Mouse (Mus musculus) lung, embryonic 15.5 days (tissue): ENCODE data around the gene Rtf1. TPM values are rescaled to one million over a fixed set of nuclear protein-coding genes. Genes with fewer than 3 reads are reported as not detected.
"Not testable (repeated sequence)": the region's sequence is repeated elsewhere in the genome, so short reads cannot be mapped to it uniquely, and the experiment has no call there.

Experiments
- ATAC-seq: fragments of 200-750 bp; cut with Nextera tagmentation; 2 replicates; pipeline ENCODE4 v1.8.0; 2017; ENCODE audit warnings: moderate number of reproducible peaks, borderline replicate concordance; ENCODE audit not compliant: low FRiP score, low TSS enrichment; ENCODE audit errors: extremely low read depth
- H3K27ac ChIP-seq: fragments of 300-500 bp; sonication (generic); 2 replicates; pipeline ENCODE4 v1.5.1; 2015; ENCODE audit warnings: moderate library complexity, mild to moderate bottlenecking, inconsistent platforms
- H3K27me3 ChIP-seq: fragments of 300-500 bp; sonication (generic); 2 replicates; pipeline ENCODE4 v1.6.1; 2015; ENCODE audit warnings: inconsistent platforms
- H3K36me3 ChIP-seq: fragments of 300-500 bp; sonication (generic); 2 replicates; pipeline ENCODE4 v1.6.1; 2015; ENCODE audit warnings: inconsistent platforms
- H3K4me1 ChIP-seq: fragments of 300-500 bp; sonication (generic); 2 replicates; pipeline ENCODE4 v1.6.1; 2015; ENCODE audit warnings: inconsistent platforms
- H3K4me2 ChIP-seq: fragments of 300-500 bp; sonication (generic); 2 replicates; pipeline ENCODE4 v1.6.1; 2015; ENCODE audit warnings: inconsistent platforms, mild to moderate bottlenecking, moderate library complexity
- H3K4me3 ChIP-seq: fragments of 300-500 bp; sonication (generic); 2 replicates; pipeline ENCODE4 v1.5.1; 2015; ENCODE audit warnings: mild to moderate bottlenecking, inconsistent platforms
- H3K9ac ChIP-seq: fragments of 300-500 bp; sonication (generic); 2 replicates; pipeline ENCODE4 v1.6.1; 2015; ENCODE audit warnings: inconsistent platforms
- H3K9me3 ChIP-seq: fragments of 300-500 bp; sonication (generic); 2 replicates; pipeline ENCODE4 v1.6.1; 2016; ENCODE audit warnings: inconsistent platforms
- WGBS: fragments of 180-500 bp; shearing (Covaris S2); methylation state at CpG from one replicate; pipeline ENCODE4 v1.1.7; 2015; 5-methylcytosine and 5-hydroxymethylcytosine counted together
- polyA plus RNA-seq: library from polyadenylated mRNA; unstranded; fragments of >200 nt; fragmentation: Nextera tagmentation; extraction: Ambion mirVana; gene quantifications from 2 replicates; pipeline ENCODE4 v1.2.1, GENCODE M21; 2015

Rtf1 gene
- 31.0 and 33.9 TPM in 2 replicates for polyA plus RNA-seq

DNA sequence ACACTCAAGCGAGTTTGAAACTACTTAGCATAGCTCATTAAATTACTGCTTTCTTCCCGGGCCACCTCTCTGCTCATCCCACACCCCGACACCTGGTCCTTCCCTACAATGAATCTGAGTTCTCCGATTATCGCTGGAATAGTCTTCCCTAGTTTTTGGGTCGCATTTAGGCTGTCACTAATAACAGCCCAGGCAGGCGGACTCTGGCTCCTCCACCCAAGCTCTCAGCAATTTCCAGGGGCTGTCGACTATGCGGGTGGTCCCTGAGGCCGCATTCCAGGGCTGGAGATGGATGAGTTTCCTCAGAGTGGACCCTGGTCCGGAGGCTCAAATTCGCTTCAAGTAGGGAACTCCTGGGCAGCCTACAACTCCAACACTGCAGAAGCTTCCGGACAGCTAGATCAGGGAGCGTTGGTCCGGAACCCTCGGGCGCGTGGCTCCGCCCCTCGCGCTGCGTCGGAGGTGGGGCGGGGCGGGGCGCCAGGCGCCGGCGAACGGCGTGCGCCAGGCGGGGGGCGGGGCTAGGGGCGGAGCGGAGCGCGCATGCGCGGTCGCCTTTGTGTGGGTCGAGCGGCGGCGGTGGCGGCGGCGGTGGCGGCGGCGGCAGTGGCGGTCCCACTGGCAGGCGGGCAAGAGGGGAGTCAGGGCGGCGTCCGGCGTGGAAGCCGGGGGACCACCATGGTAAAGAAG lies at the start of gene Rtf1:
TSS of gene Rtf1 (plus strand) at position 544 of the 690 bp plus-strand sequence.
- H3K9ac ChIP-seq = peak within 1 kb of the TSS; percentile 99
- H3K27me3 ChIP-seq = no peaks in the 10 kb centered on the region
- H3K4me2 ChIP-seq = peak within 1 kb of the TSS; percentile 82
- H3K36me3 ChIP-seq = no peaks in the 10 kb centered on the region
- peak within 1 kb of the TSS; percentile 89 for H3K27ac ChIP-seq
- H3K9me3 ChIP-seq = no peaks in the 10 kb centered on the region
- H3K4me1 ChIP-seq = peaks cover 11% of the 10 kb centered on the region
- peak; percentile 98 for ATAC-seq
- under 1% methylated on average over 56 of the region's 58 CpGs for WGBS
- peak within 1 kb of the TSS; percentile 100 for H3K4me3 ChIP-seq

GRCm38 (mm10) chr2:119636781-119637180 lies 38.1 kb upstream of the Rtf1 start:
- Histone ChIP-seq H3K4me2 (no peak overlapping the region), H3K36me3 (peaks cover 90% of the 10 kb centered on the region), H3K9me3 (no peaks in the 10 kb centered on the region), H3K9ac (no peak overlapping the region), H3K4me1 (no peaks in the 10 kb centered on the region), H3K27me3 (no peaks in the 10 kb centered on the region), H3K27ac (no peak overlapping the region), H3K4me3 (no peak overlapping the region)
- WGBS = 88% methylated on average over 1 of the region's 1 CpGs
- no peak for ATAC-seq

- WGBS = 89% methylated on average over 5 of the region's 5 CpGs
- H3K9ac ChIP-seq = no peak overlapping the region
- no peaks in the 10 kb centered on the region for H3K27me3 ChIP-seq
- no peak overlapping the region for H3K4me3 ChIP-seq
- no peaks in the 10 kb centered on the region for H3K4me1 ChIP-seq
- no peak overlapping the region for H3K27ac ChIP-seq
- no peak for ATAC-seq
- no peak overlapping the region for H3K4me2 ChIP-seq
- no peaks in the 10 kb centered on the region for H3K9me3 ChIP-seq
- peaks cover 86% of the 10 kb centered on the region for H3K36me3 ChIP-seq
Measured at GRCm38 (mm10) chr2:119641214-119641912, 33.5 kb upstream of the Rtf1 start.

DNA sequence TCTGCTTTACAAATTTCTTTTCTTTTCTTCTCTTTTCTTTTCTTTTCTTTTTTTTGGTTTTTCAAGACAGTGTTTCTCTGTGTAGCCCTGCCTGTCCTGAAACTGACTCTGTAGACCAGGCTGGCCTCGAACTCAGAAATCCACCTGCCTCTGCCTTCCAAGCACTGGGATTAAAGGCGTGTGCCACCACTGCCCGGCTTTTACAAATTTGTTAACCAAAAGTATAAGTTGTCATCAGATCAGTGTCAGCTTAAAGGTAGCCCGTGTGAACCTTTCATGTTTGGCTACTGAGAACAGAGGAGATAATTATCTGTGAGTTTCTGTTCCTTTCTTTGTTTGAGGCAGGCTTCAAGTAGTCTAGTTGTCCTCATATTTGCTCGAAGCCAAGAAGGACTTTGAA lies 30.6 kb upstream of the Rtf1 start:
- no peaks in the 10 kb centered on the region for H3K9me3 ChIP-seq
- WGBS = 84% methylated on average over 5 of the region's 5 CpGs
- no peak for ATAC-seq
- H3K4me3 ChIP-seq = no peak overlapping the region
- no peak overlapping the region for H3K27ac ChIP-seq
- peaks cover 87% of the 10 kb centered on the region for H3K36me3 ChIP-seq
- H3K4me1 ChIP-seq = no peaks in the 10 kb centered on the region
- no peak overlapping the region for H3K9ac ChIP-seq
- H3K4me2 ChIP-seq = no peak overlapping the region
- H3K27me3 ChIP-seq = no peaks in the 10 kb centered on the region

DNA sequence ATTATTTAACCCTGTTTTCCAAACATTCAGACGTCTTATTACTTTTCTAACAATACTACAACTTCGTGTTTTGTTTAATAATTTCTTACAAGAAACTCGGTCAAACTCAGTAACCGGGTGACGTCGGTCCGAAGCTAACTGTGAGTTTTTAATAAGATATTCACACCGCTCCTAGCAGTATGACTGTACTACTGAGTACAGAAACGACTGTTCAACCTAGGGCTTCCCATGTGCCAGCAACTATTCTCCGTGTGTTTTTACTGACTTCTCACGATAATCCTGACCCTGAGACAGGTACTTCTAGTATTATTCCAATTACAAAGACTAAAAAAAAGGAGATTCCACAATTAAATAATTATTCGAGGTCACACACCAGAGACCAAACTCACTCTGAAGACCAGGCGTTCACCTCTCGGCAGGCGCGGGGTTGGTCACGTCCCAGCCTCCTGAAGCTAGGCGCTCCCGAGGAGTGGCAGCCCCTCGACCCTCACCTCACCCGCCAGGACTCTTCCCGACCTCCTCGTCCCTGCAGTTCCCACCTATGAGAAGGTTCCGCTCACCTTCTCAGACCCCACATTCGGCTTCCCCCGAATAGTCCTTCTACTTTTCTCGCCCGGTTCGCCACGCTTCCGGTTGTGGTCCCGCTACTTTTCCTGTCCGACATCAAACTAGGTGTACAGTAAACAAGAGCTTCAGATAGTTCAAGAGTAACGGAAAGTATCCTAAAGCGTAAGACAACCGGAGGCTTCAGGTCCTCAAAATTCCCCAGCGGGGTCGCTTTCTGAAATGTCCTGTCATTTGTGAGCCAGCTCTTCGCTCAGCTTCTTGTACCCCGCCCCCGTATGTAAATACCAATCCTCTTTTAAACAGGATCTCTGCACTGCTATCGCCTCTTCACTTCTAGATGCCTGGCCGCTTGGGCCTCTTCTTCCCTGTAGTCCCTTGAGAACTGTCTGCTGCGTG lies 12.4 kb upstream of the Rtf1 start, which contains the start of gene Ndufaf1:
TSS of gene Ndufaf1 (minus strand) at position 608 of the 963 bp plus-strand sequence.
- H3K4me1 ChIP-seq = peaks cover 6% of the 10 kb centered on the region; the same call in 1 of the 2 replicates
- peaks cover 8% of the 10 kb centered on the region; the same call in 1 of the 2 replicates for H3K36me3 ChIP-seq
- no peaks in the 10 kb centered on the region for H3K27me3 ChIP-seq
- peak within 1 kb of the TSS; percentile 80 for H3K4me2 ChIP-seq
- H3K9ac ChIP-seq = peak within 1 kb of the TSS; percentile 90
- WGBS = 1% methylated on average over 44 of the region's 44 CpGs
- peak; percentile 57; the same call in 1 of the 2 replicates for ATAC-seq
- no peaks in the 10 kb centered on the region for H3K9me3 ChIP-seq
- peak within 1 kb of the TSS; percentile 93 for H3K4me3 ChIP-seq
- no peak within 1 kb of the TSS for H3K27ac ChIP-seq

GRCm38 (mm10) chr2:119665744-119666143 lies 9.1 kb upstream of the Rtf1 start:
- not testable (repeated sequence) for H3K4me1 ChIP-seq, H3K27ac ChIP-seq, H3K27me3 ChIP-seq, H3K4me3 ChIP-seq, H3K9ac ChIP-seq, H3K9me3 ChIP-seq, H3K4me2 ChIP-seq, H3K36me3 ChIP-seq, ATAC-seq
- WGBS = 74% methylated on average over 20 of the region's 23 CpGs

DNA sequence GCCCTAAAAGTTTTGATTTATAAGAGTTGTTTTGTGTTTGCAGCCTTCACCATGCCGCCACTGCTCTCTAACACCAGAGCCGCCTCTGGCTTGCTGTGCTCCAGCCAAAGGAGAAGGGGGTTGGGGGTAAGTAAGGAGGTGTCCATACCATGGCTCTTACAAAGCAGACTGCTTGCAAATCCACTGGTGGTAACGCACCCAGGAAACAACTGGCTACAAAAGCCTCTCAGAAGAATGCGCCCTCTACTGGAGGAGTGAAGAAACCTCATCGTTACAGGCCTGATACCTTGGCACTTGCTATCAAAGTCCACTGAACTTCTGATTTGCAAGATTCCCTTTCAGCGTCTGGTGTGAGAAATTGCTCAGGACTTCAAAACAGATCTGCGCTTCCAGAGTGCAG lies 5.9 kb upstream of the Rtf1 start:
- 16% methylated on average over 7 of the region's 7 CpGs for WGBS
- Histone ChIP-seq H3K4me2 (no peak overlapping the region), H3K4me3 (no peak overlapping the region), H3K27ac (no peak overlapping the region), H3K9ac (no peak overlapping the region), H3K36me3 (no peaks in the 10 kb centered on the region), H3K4me1 (no peaks in the 10 kb centered on the region), H3K27me3 (no peaks in the 10 kb centered on the region), H3K9me3 (no peaks in the 10 kb centered on the region)
- ATAC-seq = no peak

DNA sequence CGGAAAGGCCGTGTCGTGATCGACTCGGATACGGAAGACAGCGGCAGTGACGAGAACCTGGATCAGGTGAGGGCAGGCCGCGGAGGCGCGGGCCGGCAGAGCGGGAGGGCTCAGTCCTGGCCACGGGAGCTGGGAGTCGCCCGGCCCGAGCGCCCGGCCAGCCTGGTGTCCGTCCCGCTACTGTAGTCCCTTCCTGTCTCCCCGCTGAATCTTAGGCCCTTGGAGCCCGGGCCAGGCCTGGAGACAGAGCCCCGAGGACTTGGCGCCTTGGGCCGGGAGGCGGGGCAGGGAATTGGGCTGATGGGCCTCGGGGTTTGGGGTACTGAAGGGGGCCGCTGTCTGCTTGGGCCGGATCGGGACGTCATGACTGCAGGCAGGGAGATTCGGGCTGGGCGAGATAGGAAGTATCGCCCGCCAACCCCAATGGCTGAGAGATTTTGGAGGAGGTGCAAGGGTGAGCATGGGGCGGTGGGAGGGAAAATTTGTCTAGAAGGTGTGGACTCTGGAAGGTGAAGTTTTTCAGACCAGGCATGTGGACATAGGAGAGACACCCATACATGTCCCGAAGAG lies 432 bp downstream of the Rtf1 start:
- WGBS = under 1% methylated on average over 36 of the region's 39 CpGs

GRCm38 (mm10) chr2:119675831-119676230 lies 963 bp downstream of the Rtf1 start:
- Histone ChIP-seq H3K9ac (peak overlapping the region; percentile 99), H3K4me1 (peaks cover 11% of the 10 kb centered on the region), H3K27me3 (no peaks in the 10 kb centered on the region), H3K4me3 (peak overlapping the region; percentile 100), H3K27ac (peak overlapping the region; percentile 83; the same call in 1 of the 2 replicates), H3K36me3 (peaks cover 3% of the 10 kb centered on the region; the same call in 1 of the 2 replicates), H3K9me3 (no peaks in the 10 kb centered on the region), H3K4me2 (peak overlapping the region; percentile 78)
- ATAC-seq = no peak
- WGBS = 3% methylated on average over 5 of the region's 5 CpGs

More for the DNA sequence above, 432 bp downstream of the Rtf1 start:
- Histone ChIP-seq H3K4me2 (peak overlapping the region; percentile 78), H3K9me3 (no peaks in the 10 kb centered on the region), H3K27ac (peak overlapping the region; percentile 83), H3K36me3 (no peaks in the 10 kb centered on the region), H3K4me3 (peak overlapping the region; percentile 100), H3K4me1 (peaks cover 11% of the 10 kb centered on the region), H3K27me3 (no peaks in the 10 kb centered on the region), H3K9ac (peak overlapping the region; percentile 99)
- ATAC-seq = peak; percentile 87

- no peak for ATAC-seq
- no peaks in the 10 kb centered on the region for H3K4me1 ChIP-seq
- H3K4me3 ChIP-seq = no peak overlapping the region
- 83% methylated on average over 2 of the region's 2 CpGs for WGBS
- H3K9ac ChIP-seq = no peak overlapping the region
- no peaks in the 10 kb centered on the region for H3K9me3 ChIP-seq
- no peak overlapping the region for H3K27ac ChIP-seq
- H3K36me3 ChIP-seq = peaks cover 20% of the 10 kb centered on the region
- no peaks in the 10 kb centered on the region for H3K27me3 ChIP-seq
- no peak overlapping the region for H3K4me2 ChIP-seq
Measured at GRCm38 (mm10) chr2:119683706-119684105, 8.8 kb downstream of the Rtf1 start.

DNA sequence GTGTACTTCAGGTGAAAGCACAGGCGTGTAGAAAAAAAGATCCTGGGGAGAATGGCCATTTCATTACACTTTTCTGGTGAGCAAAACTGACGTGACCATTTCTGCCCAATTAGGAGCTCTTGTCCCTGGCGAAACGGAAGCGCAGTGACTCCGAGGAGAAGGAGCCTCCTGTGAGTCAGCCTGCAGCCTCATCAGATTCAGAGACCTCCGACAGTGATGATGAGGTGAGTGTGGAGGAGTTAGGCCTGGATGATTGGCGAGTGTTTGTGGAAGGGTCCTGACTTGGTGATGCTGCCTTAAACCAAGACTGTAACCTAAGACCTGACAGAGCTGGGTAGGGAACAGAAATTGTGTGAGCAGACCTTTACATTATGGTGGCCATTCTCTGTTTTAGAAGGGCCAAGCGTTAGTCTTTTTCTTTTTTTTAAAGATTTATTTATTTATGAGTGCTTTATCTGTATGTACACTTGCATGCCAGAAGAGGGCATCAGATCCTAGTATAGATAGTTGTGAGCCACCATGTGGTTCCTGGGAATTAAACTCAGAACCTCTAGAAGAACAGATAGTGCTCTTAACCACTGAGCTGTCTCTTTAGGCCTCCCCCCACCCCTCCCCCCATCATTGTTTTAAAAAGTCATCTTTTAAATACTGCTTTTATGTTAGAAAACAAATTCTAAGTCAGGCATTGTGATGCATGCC lies 17.3 kb downstream of the Rtf1 start:
- Histone ChIP-seq H3K4me1 (no peaks in the 10 kb centered on the region), H3K9ac (no peak overlapping the region), H3K27me3 (no peaks in the 10 kb centered on the region), H3K4me3 (no peak overlapping the region), H3K4me2 (no peak overlapping the region), H3K9me3 (no peaks in the 10 kb centered on the region), H3K27ac (no peak overlapping the region), H3K36me3 (peaks cover 18% of the 10 kb centered on the region)
- WGBS = 77% methylated on average over 9 of the region's 9 CpGs
- no peak for ATAC-seq
